Mouse (Mus musculus) lung, embryonic 16.5 days (tissue): ENCODE results near the gene Arhgap23. TPM values are rescaled to one million over a fixed set of nuclear protein-coding genes. Genes with fewer than 3 reads are reported as not detected.

Experiments
- ATAC-seq: fragments of 200-750 bp; cut with Nextera tagmentation; 2 replicates; pipeline ENCODE4 v1.8.0; 2017; ENCODE audit warnings: low read depth, mild to moderate bottlenecking, moderate library complexity
- H3K27ac ChIP-seq: fragments of 300-500 bp; sonication (generic); 2 replicates; pipeline ENCODE4 v1.5.1; 2014; ENCODE audit warnings: mild to moderate bottlenecking, control low read depth, low read length
- H3K27me3 ChIP-seq: fragments of 300-500 bp; sonication (generic); 2 replicates; pipeline ENCODE4 v1.6.1; 2014; ENCODE audit warnings: low read depth, low read length, mixed read lengths; ENCODE audit not compliant: control insufficient read depth, insufficient read depth
- H3K36me3 ChIP-seq: fragments of 300-500 bp; sonication (generic); 2 replicates; pipeline ENCODE4 v1.6.1; 2014; ENCODE audit warnings: low read length; ENCODE audit not compliant: control insufficient read depth, insufficient read depth
- H3K4me1 ChIP-seq: fragments of 300-500 bp; sonication (generic); replicated peaks from 2 replicates; pipeline ENCODE4 v1.6.1; 2014; ENCODE audit warnings: low read length, mixed read lengths; ENCODE audit not compliant: control insufficient read depth, insufficient read depth
- H3K4me2 ChIP-seq: fragments of 300-500 bp; sonication (generic); 2 replicates; pipeline ENCODE4 v1.6.1; 2014; ENCODE audit warnings: low read depth, low read length, control low read depth
- H3K4me3 ChIP-seq: fragments of 300-500 bp; sonication (generic); 2 replicates; pipeline ENCODE4 v1.5.1; 2014; ENCODE audit warnings: mild to moderate bottlenecking, low read length, control low read depth
- H3K9ac ChIP-seq: fragments of 300-500 bp; sonication (generic); 2 replicates; pipeline ENCODE4 v1.6.1; 2014; ENCODE audit warnings: low read length, control low read depth
- H3K9me3 ChIP-seq: fragments of 300-500 bp; sonication (generic); 2 replicates; pipeline ENCODE4 v1.6.1; 2016; ENCODE audit warnings: low read length; ENCODE audit not compliant: control insufficient read depth
- WGBS: fragments of 180-500 bp; shearing (Covaris S2); extraction: QIAGEN DNeasy Blood & Tissue Kit; methylation state at CpG from one replicate; pipeline ENCODE4 v1.1.7; 2014; 5-methylcytosine and 5-hydroxymethylcytosine counted together
- polyA plus RNA-seq: library from polyadenylated mRNA; unstranded; fragments of >200 nt; fragmentation: Nextera tagmentation; extraction: Ambion mirVana; gene quantifications from 2 replicates; pipeline ENCODE4 v1.2.1, GENCODE M21; 2015

The Arhgap23 gene
- polyA plus RNA-seq, 1 experiment from 2014 or later, result 5.2 TPM

DNA sequence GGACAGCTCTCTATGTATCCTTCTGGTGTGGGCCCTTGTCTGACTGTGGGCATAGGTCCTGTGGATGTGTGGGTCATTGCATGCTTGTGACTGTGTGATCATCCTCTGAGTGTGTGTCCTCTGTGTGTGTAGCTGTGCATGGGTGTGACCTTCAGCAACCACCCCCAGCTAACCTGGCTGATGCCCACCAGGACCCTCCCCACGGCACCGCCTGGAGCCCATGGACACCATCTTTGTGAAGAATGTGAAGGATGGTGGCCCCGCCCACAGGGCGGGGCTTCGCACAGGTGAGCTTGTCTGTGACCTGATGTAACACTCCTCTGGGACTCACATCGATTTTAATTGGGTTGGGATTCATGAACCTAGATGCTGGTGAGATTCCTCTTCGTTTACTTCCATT is 32.6 kb downstream of the Arhgap23 start:
- Histone ChIP-seq H3K36me3 (peaks cover 24% of the 10 kb centered on the region), H3K4me2 (no peak overlapping the region), H3K27ac (no peak overlapping the region), H3K9ac (no peak overlapping the region), H3K27me3 (no peaks in the 10 kb centered on the region), H3K9me3 (no peaks in the 10 kb centered on the region), H3K4me1 (peaks cover 24% of the 10 kb centered on the region), H3K4me3 (no peak overlapping the region)
- ATAC-seq, result no peak
- WGBS, result 74% methylated on average over 7 of the region's 7 CpGs

DNA sequence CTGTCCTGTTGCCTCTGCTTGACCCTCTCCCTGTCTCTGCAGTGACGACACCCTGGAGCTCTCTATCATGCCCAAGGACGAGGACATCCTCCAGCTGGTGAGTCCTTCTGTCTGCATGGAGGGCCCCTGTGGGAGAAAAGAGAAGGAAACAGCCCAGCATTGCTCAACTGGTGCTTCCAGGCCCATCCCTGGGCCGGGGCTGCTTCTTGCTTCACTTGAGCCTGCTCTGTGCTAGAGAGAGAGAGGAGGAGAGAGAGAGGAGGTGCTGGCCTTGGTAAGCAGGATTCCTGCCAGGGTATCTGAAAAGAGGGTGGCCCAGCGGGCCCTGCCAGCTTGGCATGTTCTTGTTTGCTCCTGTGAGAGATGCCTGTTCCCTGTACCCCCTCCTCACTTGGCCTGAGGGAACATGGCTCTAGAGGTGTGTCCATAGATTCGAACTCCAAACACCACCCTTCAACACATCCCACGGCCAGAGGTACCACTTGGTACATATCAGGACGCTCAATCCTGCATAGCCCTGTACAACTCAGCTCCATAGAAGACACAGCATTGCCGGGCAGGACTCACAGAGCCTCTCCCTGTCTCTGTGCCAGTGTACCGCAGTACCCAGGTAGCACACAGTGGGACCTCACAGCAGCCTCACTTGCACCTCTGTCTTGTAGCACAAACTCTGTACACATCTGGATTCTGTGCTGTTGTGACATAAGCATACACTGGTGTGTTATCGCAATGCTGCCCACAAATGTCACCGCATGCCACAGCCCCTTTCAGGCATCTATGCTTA is 33.5 kb downstream of the Arhgap23 start:
- peaks cover 24% of the 10 kb centered on the region for H3K4me1 ChIP-seq
- ATAC-seq, result no peak; the same call in 1 of the 2 replicates
- no peaks in the 10 kb centered on the region for H3K27me3 ChIP-seq
- H3K36me3 ChIP-seq, result peaks cover 24% of the 10 kb centered on the region
- no peak overlapping the region for H3K9ac ChIP-seq
- H3K4me3 ChIP-seq, result no peak overlapping the region
- peak overlapping the region; percentile 91 for H3K27ac ChIP-seq
- no peak overlapping the region for H3K4me2 ChIP-seq
- WGBS, result 76% methylated on average over 11 of the region's 11 CpGs
- no peaks in the 10 kb centered on the region for H3K9me3 ChIP-seq

DNA sequence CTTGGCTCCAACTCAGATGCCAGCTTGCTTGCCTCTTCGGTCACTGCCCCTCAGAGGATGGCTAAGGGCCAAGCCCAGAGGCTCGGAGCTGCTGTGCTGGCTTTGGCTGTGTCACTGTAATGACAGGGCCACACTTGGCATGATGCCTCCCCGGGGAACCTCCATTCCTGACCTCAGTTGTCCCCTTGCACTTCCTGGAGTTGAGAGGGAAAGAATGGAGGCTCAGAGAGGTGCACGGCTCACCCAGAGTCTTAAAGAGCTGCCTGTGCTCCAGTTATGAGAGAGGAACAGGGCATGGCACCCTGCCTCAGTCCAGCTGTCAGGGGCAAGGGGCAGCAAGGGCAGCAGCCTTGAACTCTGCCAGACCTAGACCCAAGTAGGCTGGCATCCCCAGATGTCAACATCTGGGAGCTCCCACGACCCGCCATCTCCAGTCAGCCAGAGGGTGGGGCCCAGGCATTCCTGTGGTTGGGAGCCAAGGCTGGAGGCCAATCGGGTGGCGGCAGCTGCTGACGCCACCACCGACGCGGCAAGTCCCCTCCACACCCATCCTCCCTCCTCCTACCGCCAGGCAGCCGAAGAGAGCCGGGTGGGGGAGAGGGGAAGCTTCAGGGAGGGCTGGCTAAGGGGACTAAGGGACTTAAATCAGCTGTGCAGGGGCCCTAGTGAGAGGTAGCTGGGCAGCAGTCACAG is 34.4 kb downstream of the Arhgap23 start:
- Histone ChIP-seq H3K9me3 (no peaks in the 10 kb centered on the region), H3K4me1 (peaks cover 24% of the 10 kb centered on the region), H3K36me3 (peaks cover 21% of the 10 kb centered on the region), H3K9ac (peak overlapping the region; percentile 69), H3K27me3 (no peaks in the 10 kb centered on the region), H3K4me2 (peak overlapping the region; percentile 71), H3K4me3 (peak overlapping the region; percentile 51), H3K27ac (peak overlapping the region; percentile 91)
- 11% methylated on average over 13 of the region's 15 CpGs for WGBS
- ATAC-seq, result peak; percentile 92

DNA sequence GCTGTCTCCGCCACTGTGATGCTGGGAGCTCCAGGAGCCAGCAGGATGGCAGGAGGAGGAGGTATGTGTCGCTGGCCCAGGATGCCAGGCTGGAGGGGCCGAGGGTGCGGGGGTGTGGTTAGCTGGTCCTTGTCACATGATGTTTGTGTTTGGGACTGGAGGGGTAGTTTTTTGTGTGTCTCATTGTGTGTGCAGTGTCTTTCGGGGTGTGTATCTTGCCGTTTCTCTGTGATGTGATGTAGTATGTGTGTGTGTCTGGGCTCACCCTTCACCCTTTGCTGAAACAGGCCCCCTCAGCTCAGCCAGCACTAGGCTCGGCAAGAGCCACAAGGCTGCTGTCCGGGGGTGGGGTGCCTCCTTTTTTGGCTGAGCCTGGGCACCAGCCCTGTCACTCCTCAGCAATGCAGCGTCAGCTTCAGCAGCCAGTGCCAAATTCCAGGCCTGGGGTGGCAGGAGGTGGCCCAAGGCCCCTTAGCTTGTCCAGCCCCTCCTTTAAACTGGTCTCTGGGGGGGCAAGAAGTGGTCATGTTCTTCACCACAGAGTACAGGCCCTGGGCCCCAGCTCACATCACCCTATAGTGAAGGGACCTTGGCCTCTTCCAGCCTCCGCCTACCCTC is 35.1 kb downstream of the Arhgap23 start:
- H3K36me3 ChIP-seq, result peaks cover 18% of the 10 kb centered on the region

DNA sequence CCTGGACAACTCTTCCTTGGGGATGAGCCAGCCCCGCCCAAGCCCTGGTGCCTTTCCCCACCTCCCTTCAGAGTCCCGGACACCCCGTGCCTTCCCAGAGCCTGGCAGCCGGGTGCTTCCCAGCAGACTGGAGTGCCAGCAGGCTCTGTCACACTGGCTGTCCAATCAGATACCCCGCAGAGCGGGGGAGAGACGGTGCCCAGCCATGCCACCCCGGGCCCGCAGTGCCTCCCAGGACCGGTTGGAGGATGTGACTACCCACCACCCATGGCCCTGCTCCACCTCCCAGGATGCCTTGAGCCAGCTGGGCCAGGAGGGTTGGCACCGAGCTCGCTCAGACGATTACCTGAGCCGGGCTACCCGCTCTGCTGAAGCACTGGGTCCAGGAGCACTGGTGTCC is 36.3 kb downstream of the Arhgap23 start:
- 93% methylated on average over 15 of the region's 15 CpGs for WGBS
- no peak overlapping the region for H3K4me2 ChIP-seq
- H3K4me3 ChIP-seq, result no peak overlapping the region
- no peaks in the 10 kb centered on the region for H3K27me3 ChIP-seq
- no peaks in the 10 kb centered on the region for H3K9me3 ChIP-seq
- ATAC-seq, result no peak
- H3K27ac ChIP-seq, result no peak overlapping the region
- peaks cover 24% of the 10 kb centered on the region for H3K4me1 ChIP-seq
- peaks cover 23% of the 10 kb centered on the region for H3K36me3 ChIP-seq
- H3K9ac ChIP-seq, result no peak overlapping the region

More for the DNA sequence above, 35.1 kb downstream of the Arhgap23 start:
- WGBS, result 26% methylated on average over 10 of the region's 10 CpGs
- peak; percentile 41 for ATAC-seq
- Histone ChIP-seq H3K9ac (peak overlapping the region; percentile 69), H3K4me3 (peak overlapping the region; percentile 51), H3K27ac (peak overlapping the region; percentile 91), H3K9me3 (no peaks in the 10 kb centered on the region), H3K27me3 (no peaks in the 10 kb centered on the region), H3K4me2 (peak overlapping the region; percentile 71), H3K4me1 (peaks cover 24% of the 10 kb centered on the region)

- H3K4me1 ChIP-seq, result no peaks in the 10 kb centered on the region; the same call in 1 of the 2 replicates
- no peak overlapping the region for H3K27ac ChIP-seq
- H3K27me3 ChIP-seq, result no peaks in the 10 kb centered on the region
- H3K36me3 ChIP-seq, result peaks cover 38% of the 10 kb centered on the region
- no peak for ATAC-seq
- H3K4me3 ChIP-seq, result no peak overlapping the region
- H3K9me3 ChIP-seq, result no peaks in the 10 kb centered on the region
- 69% methylated on average over 4 of the region's 4 CpGs for WGBS
- no peak overlapping the region for H3K9ac ChIP-seq
- H3K4me2 ChIP-seq, result no peak overlapping the region
These were observed 41.8 kb downstream of the Arhgap23 start for GRCm38 (mm10) chr11:97457120-97457519.

DNA sequence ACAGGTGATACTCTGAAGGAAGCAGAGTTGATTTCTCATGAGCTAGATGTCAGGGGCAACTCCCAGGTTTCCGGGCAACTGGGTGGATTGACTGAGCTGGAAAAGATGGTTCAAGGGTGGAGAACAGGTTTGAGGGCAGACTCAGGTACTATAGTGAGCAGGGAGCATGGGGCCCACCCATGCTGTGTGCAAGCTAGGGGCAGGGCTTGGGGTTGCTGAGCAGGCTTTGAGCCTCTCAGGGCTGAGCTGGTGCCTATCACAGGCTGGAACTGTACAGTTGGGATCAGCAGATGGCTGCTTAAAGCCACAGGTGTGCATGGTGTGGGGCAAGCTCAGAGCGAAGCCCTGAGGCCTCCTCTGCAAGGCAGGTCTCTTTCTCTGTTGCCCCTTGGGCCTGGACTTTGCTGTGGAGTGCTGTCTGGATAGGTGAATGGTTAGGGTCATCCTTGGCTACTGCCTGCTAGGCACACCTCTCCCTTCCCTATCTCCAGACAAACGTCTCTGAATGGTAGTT is 46.0 kb downstream of the Arhgap23 start:
- Histone ChIP-seq H3K9me3 (no peaks in the 10 kb centered on the region), H3K9ac (no peak overlapping the region), H3K27me3 (no peaks in the 10 kb centered on the region), H3K4me1 (no peaks in the 10 kb centered on the region), H3K36me3 (peaks cover 48% of the 10 kb centered on the region), H3K4me2 (no peak overlapping the region), H3K27ac (no peak overlapping the region), H3K4me3 (no peak overlapping the region)
- no peak for ATAC-seq
- 88% methylated on average over 3 of the region's 3 CpGs for WGBS

GRCm38 (mm10) chr11:97462538-97462937 is 47.2 kb downstream of the Arhgap23 start:
- Histone ChIP-seq H3K4me2 (no peak overlapping the region), H3K36me3 (peaks cover 52% of the 10 kb centered on the region), H3K4me1 (no peaks in the 10 kb centered on the region), H3K9ac (no peak overlapping the region), H3K27me3 (no peaks in the 10 kb centered on the region), H3K27ac (no peak overlapping the region), H3K9me3 (no peaks in the 10 kb centered on the region), H3K4me3 (no peak overlapping the region)
- WGBS, result 82% methylated on average over 6 of the region's 6 CpGs
- ATAC-seq, result no peak

GRCm38 (mm10) chr11:97463166-97463565 is 47.8 kb downstream of the Arhgap23 start:
- Histone ChIP-seq H3K36me3 (peaks cover 53% of the 10 kb centered on the region), H3K4me1 (no peaks in the 10 kb centered on the region), H3K27ac (no peak overlapping the region), H3K4me3 (no peak overlapping the region), H3K9ac (no peak overlapping the region), H3K27me3 (no peaks in the 10 kb centered on the region), H3K4me2 (no peak overlapping the region), H3K9me3 (no peaks in the 10 kb centered on the region)
- no peak for ATAC-seq
- WGBS, result 61% methylated on average over 32 of the region's 33 CpGs
